Mouse (Mus musculus): ENCODE data around the gene Ntsr2. TPM values are rescaled to one million over a fixed set of nuclear protein-coding genes. Genes with fewer than 3 reads are reported as not detected.

Gene Ntsr2
- polyA plus RNA-seq, 1 experiment from 2014 or later = not detected

GRCm38 (mm10) chr12:16620230-16620629 is 33.0 kb upstream of the Ntsr2 start:
- no peak for ATAC-seq (ENCODE audit: insufficient read depth)
- 58% methylated on average over 3 of the region's 3 CpGs for WGBS
- Histone ChIP-seq H3K4me3 (ENCODE audit: low read depth, low read length) (no peak overlapping the region), H3K4me2 (no peak overlapping the region), H3K9ac (no peak overlapping the region), H3K9me3 (ENCODE audit: low read depth, low read length) (no peaks in the 10 kb centered on the region), H3K36me3 (ENCODE audit: insufficient read depth) (no peaks in the 10 kb centered on the region), H3K27me3 (ENCODE audit: insufficient read depth, low read length) (no peaks in the 10 kb centered on the region), H3K4me1 (ENCODE audit: insufficient read depth) (peaks cover 13% of the 10 kb centered on the region), H3K27ac (ENCODE audit: low read depth) (no peak overlapping the region)
- no peak for DNase-seq
- no peak for TF ChIP-seq CTCF (IDR thresholded peaks at IDR 0.05; ENCODE audit: low read depth)

- Histone ChIP-seq H3K36me3 (ENCODE audit: insufficient read depth) (no peaks in the 10 kb centered on the region), H3K27me3 (ENCODE audit: insufficient read depth, low read length) (no peaks in the 10 kb centered on the region), H3K9ac (no peak overlapping the region), H3K4me1 (ENCODE audit: insufficient read depth) (no peaks in the 10 kb centered on the region), H3K27ac (ENCODE audit: low read depth) (no peak overlapping the region), H3K4me2 (no peak overlapping the region), H3K9me3 (ENCODE audit: low read depth, low read length) (no peaks in the 10 kb centered on the region), H3K4me3 (ENCODE audit: low read depth, low read length) (no peak overlapping the region)
- ATAC-seq (ENCODE audit: insufficient read depth) (no peak), DNase-seq (no peak)
- TF ChIP-seq CTCF (IDR thresholded peaks at IDR 0.05; ENCODE audit: low read depth) = no peak
- 43% methylated on average over 7 of the region's 7 CpGs for WGBS
These were observed 22.9 kb upstream of the Ntsr2 start for GRCm38 (mm10) chr12:16630152-16630865.

GRCm38 (mm10) chr12:16630866-16631185 is 22.4 kb upstream of the Ntsr2 start:
- DNase-seq (no peak), ATAC-seq (ENCODE audit: insufficient read depth) (no peak)
- H3K9me3 ChIP-seq (ENCODE audit: low read depth, low read length) = no peaks in the 10 kb centered on the region
- H3K4me2 ChIP-seq = no peak overlapping the region
- 84% methylated on average over 1 of the region's 1 CpGs for WGBS
- no peaks in the 10 kb centered on the region for H3K4me1 ChIP-seq (ENCODE audit: insufficient read depth)
- no peak overlapping the region for H3K27ac ChIP-seq (ENCODE audit: low read depth)
- TF ChIP-seq CTCF (IDR thresholded peaks at IDR 0.05; ENCODE audit: low read depth) = no peak
- no peak overlapping the region for H3K9ac ChIP-seq
- H3K27me3 ChIP-seq (ENCODE audit: insufficient read depth, low read length) = no peaks in the 10 kb centered on the region
- no peaks in the 10 kb centered on the region for H3K36me3 ChIP-seq (ENCODE audit: insufficient read depth)
- H3K4me3 ChIP-seq (ENCODE audit: low read depth, low read length) = no peak overlapping the region

- Histone ChIP-seq H3K4me1 (ENCODE audit: insufficient read depth) (no peaks in the 10 kb centered on the region), H3K9me3 (ENCODE audit: low read depth, low read length) (no peaks in the 10 kb centered on the region), H3K36me3 (ENCODE audit: insufficient read depth) (no peaks in the 10 kb centered on the region), H3K4me3 (ENCODE audit: low read depth, low read length) (no peak overlapping the region), H3K27ac (ENCODE audit: low read depth) (no peak overlapping the region), H3K9ac (no peak overlapping the region), H3K4me2 (no peak overlapping the region), H3K27me3 (ENCODE audit: insufficient read depth, low read length) (no peaks in the 10 kb centered on the region)
- 84% methylated on average over 2 of the region's 2 CpGs for WGBS
- ATAC-seq (ENCODE audit: insufficient read depth) (no peak), DNase-seq (no peak)
- no peak for TF ChIP-seq CTCF (IDR thresholded peaks at IDR 0.05; ENCODE audit: low read depth)
These were observed 21.8 kb upstream of the Ntsr2 start for GRCm38 (mm10) chr12:16631423-16631822.

- no peak for TF ChIP-seq CTCF (IDR thresholded peaks at IDR 0.05; ENCODE audit: low read depth)
- no peaks in the 10 kb centered on the region for H3K36me3 ChIP-seq (ENCODE audit: insufficient read depth)
- WGBS = 58% methylated on average over 6 of the region's 6 CpGs
- H3K9me3 ChIP-seq (ENCODE audit: low read depth, low read length) = no peaks in the 10 kb centered on the region
- H3K4me3 ChIP-seq (ENCODE audit: low read depth, low read length) = no peak overlapping the region
- H3K9ac ChIP-seq = no peak overlapping the region
- ATAC-seq (ENCODE audit: insufficient read depth) (no peak; the same call in 1 of the 2 replicates), DNase-seq (no peak)
- no peak overlapping the region for H3K4me2 ChIP-seq
- H3K27ac ChIP-seq (ENCODE audit: low read depth) = no peak overlapping the region
- no peaks in the 10 kb centered on the region for H3K4me1 ChIP-seq (ENCODE audit: insufficient read depth)
- H3K27me3 ChIP-seq (ENCODE audit: insufficient read depth, low read length) = no peaks in the 10 kb centered on the region
These were observed 19.9 kb upstream of the Ntsr2 start for GRCm38 (mm10) chr12:16633235-16633634.

- H3K4me1 ChIP-seq (ENCODE audit: insufficient read depth) = no peaks in the 10 kb centered on the region
- peak; percentile 86 for DNase-seq
- H3K4me2 ChIP-seq = no peak overlapping the region
- no peak overlapping the region for H3K9ac ChIP-seq
- no peaks in the 10 kb centered on the region for H3K27me3 ChIP-seq (ENCODE audit: insufficient read depth, low read length)
- ATAC-seq (ENCODE audit: insufficient read depth) = peak; percentile 49; the same call in 1 of the 2 replicates
- WGBS = 54% methylated on average over 14 of the region's 14 CpGs
- no peaks in the 10 kb centered on the region for H3K9me3 ChIP-seq (ENCODE audit: low read depth, low read length)
- TF ChIP-seq CTCF (IDR thresholded peaks at IDR 0.05; ENCODE audit: low read depth) = peak; percentile 75
- no peak overlapping the region for H3K27ac ChIP-seq (ENCODE audit: low read depth)
- H3K36me3 ChIP-seq (ENCODE audit: insufficient read depth) = no peaks in the 10 kb centered on the region
- H3K4me3 ChIP-seq (ENCODE audit: low read depth, low read length) = no peak overlapping the region
These were observed 18.9 kb upstream of the Ntsr2 start for GRCm38 (mm10) chr12:16634075-16634813.

- H3K27ac ChIP-seq (ENCODE audit: low read depth) = no peak overlapping the region
- ATAC-seq (ENCODE audit: insufficient read depth) (no peak), DNase-seq (no peak)
- H3K4me3 ChIP-seq (ENCODE audit: low read depth, low read length) = no peak overlapping the region
- WGBS = 69% methylated on average over 6 of the region's 6 CpGs
- no peak for TF ChIP-seq CTCF (IDR thresholded peaks at IDR 0.05; ENCODE audit: low read depth)
- no peak overlapping the region for H3K4me2 ChIP-seq
- no peaks in the 10 kb centered on the region for H3K27me3 ChIP-seq (ENCODE audit: insufficient read depth, low read length)
- no peaks in the 10 kb centered on the region for H3K9me3 ChIP-seq (ENCODE audit: low read depth, low read length)
- H3K9ac ChIP-seq = no peak overlapping the region
- no peaks in the 10 kb centered on the region for H3K36me3 ChIP-seq (ENCODE audit: insufficient read depth)
- H3K4me1 ChIP-seq (ENCODE audit: insufficient read depth) = no peaks in the 10 kb centered on the region
These were observed 17.4 kb upstream of the Ntsr2 start for GRCm38 (mm10) chr12:16635816-16636215.
